Mouse (Mus musculus): ENCODE data around the gene Igf2bp3. TPM values are rescaled to one million over a fixed set of nuclear protein-coding genes. Genes with fewer than 3 reads are reported as not detected.

Igf2bp3 gene
- polyA plus RNA-seq, 1 experiment from 2014 or later, result 30.6 TPM

- Histone ChIP-seq H3K4me1 (ENCODE audit: control insufficient read depth, insufficient read depth, low read length) (peaks cover 5% of the 10 kb centered on the region; the same call in 1 of the 2 replicates), H3K27me3 (replicated peaks; ENCODE audit: control insufficient read depth, insufficient read depth, low read length) (no peaks in the 10 kb centered on the region), H3K9ac (ENCODE audit: low read length) (no peak overlapping the region), H3K36me3 (ENCODE audit: control insufficient read depth, insufficient read depth, low read length) (no peaks in the 10 kb centered on the region), H3K27ac (ENCODE audit: low read depth, low read length) (no peak overlapping the region), H3K4me3 (ENCODE audit: low read depth, low read length) (no peak overlapping the region), H3K9me3 (replicated peaks; ENCODE audit: control insufficient read depth, low read length) (no peaks in the 10 kb centered on the region), H3K4me2 (ENCODE audit: low read length) (no peak overlapping the region)
- 71% methylated on average over 2 of the region's 2 CpGs for WGBS
- ATAC-seq (no peak), DNase-seq (ENCODE audit: low spot score) (no peak)
Observed at GRCm38 (mm10) chr6:49159971-49160370, 54.8 kb downstream of the Igf2bp3 start.

- Histone ChIP-seq H3K4me1 (ENCODE audit: control insufficient read depth, insufficient read depth, low read length) (peaks cover 5% of the 10 kb centered on the region; the same call in 1 of the 2 replicates), H3K9me3 (replicated peaks; ENCODE audit: control insufficient read depth, low read length) (no peaks in the 10 kb centered on the region), H3K36me3 (ENCODE audit: control insufficient read depth, insufficient read depth, low read length) (no peaks in the 10 kb centered on the region), H3K4me3 (ENCODE audit: low read depth, low read length) (no peak overlapping the region), H3K9ac (ENCODE audit: low read length) (no peak overlapping the region), H3K27me3 (replicated peaks; ENCODE audit: control insufficient read depth, insufficient read depth, low read length) (no peaks in the 10 kb centered on the region), H3K27ac (ENCODE audit: low read depth, low read length) (no peak overlapping the region), H3K4me2 (ENCODE audit: low read length) (no peak overlapping the region)
- WGBS, result 79% methylated on average over 3 of the region's 3 CpGs
- ATAC-seq (no peak), DNase-seq (ENCODE audit: low spot score) (peak; percentile 41)
Observed at GRCm38 (mm10) chr6:49156826-49157175, 58.0 kb downstream of the Igf2bp3 start.

DNA sequence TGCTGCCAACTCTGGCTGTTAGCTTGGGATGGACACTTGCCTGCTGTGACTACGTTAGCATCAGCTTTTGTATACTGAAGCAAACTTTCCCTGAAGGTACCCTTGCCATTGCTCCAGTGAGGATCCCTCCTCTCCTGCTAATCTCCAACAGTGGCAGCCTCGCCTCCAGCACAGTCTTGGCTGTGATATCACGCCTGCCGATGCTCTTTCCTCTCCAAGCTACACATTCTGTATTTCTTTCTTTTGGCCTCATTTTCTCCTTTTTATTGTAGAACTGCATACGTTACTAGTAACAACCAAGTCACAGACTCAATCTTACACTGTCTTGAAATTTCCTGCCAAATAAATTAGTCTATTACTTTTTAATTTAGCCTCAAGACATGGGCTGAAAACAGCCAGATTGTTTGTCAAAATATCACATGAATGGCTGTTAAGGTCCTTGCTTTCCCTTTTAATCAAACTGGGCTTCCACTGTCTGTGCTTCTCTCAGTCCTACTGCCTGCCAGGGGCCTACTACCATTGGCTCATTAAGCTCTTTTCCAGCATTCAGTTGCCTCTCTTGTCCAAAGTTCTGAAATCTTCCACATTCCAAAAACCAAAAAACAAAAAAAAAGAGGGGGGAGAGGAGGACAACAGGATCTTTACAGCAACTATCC, 58.5 kb downstream of the Igf2bp3 start:
- peaks cover 8% of the 10 kb centered on the region; the same call in 1 of the 2 replicates for H3K4me1 ChIP-seq (ENCODE audit: control insufficient read depth, insufficient read depth, low read length)
- H3K27me3 ChIP-seq (replicated peaks; ENCODE audit: control insufficient read depth, insufficient read depth, low read length), result no peaks in the 10 kb centered on the region
- H3K4me2 ChIP-seq (ENCODE audit: low read length), result no peak overlapping the region
- 66% methylated on average over 5 of the region's 5 CpGs for WGBS
- no peaks in the 10 kb centered on the region for H3K9me3 ChIP-seq (replicated peaks; ENCODE audit: control insufficient read depth, low read length)
- H3K36me3 ChIP-seq (ENCODE audit: control insufficient read depth, insufficient read depth, low read length), result no peaks in the 10 kb centered on the region
- no peak overlapping the region for H3K4me3 ChIP-seq (ENCODE audit: low read depth, low read length)
- DNase-seq (ENCODE audit: low spot score) (peak; percentile 14), ATAC-seq (no peak)
- H3K9ac ChIP-seq (ENCODE audit: low read length), result no peak overlapping the region
- no peak overlapping the region for H3K27ac ChIP-seq (ENCODE audit: low read depth, low read length)

DNA sequence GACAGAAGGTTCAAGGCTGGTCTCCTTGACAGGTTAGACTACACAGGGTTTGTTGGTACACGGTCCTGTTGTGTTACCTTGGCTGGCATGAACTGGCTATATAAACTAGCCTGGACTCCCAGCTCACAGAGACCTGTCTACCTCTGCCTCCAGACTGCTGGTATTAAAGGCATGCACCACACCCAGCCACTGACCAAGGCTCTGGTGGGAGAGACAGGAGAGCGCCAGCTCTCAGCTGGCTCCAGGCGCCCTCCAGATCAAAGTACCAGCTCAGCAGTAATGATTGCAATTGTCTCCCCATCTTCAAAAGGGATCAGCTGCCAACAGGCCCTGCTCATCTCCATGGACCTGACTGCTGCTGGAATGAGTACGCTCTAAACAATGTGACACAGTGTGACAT, 63.3 kb downstream of the Igf2bp3 start:
- no peaks in the 10 kb centered on the region for H3K36me3 ChIP-seq (ENCODE audit: control insufficient read depth, insufficient read depth, low read length)
- no peaks in the 10 kb centered on the region for H3K9me3 ChIP-seq (replicated peaks; ENCODE audit: control insufficient read depth, low read length)
- peaks cover 8% of the 10 kb centered on the region; the same call in 1 of the 2 replicates for H3K4me1 ChIP-seq (ENCODE audit: control insufficient read depth, insufficient read depth, low read length)
- no peak overlapping the region for H3K4me2 ChIP-seq (ENCODE audit: low read length)
- H3K9ac ChIP-seq (ENCODE audit: low read length), result no peak overlapping the region
- H3K4me3 ChIP-seq (ENCODE audit: low read depth, low read length), result no peak overlapping the region
- no peak for ATAC-seq
- H3K27ac ChIP-seq (ENCODE audit: low read depth, low read length), result no peak overlapping the region
- 76% methylated on average over 4 of the region's 4 CpGs for WGBS
- no peaks in the 10 kb centered on the region for H3K27me3 ChIP-seq (replicated peaks; ENCODE audit: control insufficient read depth, insufficient read depth, low read length)
- DNase-seq (ENCODE audit: low spot score), result no peak

- WGBS, result 73% methylated on average over 9 of the region's 9 CpGs
- H3K4me3 ChIP-seq (ENCODE audit: low read depth, low read length), result no peak overlapping the region
- ATAC-seq (no peak), DNase-seq (ENCODE audit: low spot score) (no peak)
- no peaks in the 10 kb centered on the region for H3K27me3 ChIP-seq (replicated peaks; ENCODE audit: control insufficient read depth, insufficient read depth, low read length)
- H3K9me3 ChIP-seq (replicated peaks; ENCODE audit: control insufficient read depth, low read length), result no peaks in the 10 kb centered on the region
- H3K9ac ChIP-seq (ENCODE audit: low read length), result no peak overlapping the region
- peaks cover 4% of the 10 kb centered on the region; the same call in 1 of the 2 replicates for H3K4me1 ChIP-seq (ENCODE audit: control insufficient read depth, insufficient read depth, low read length)
- H3K4me2 ChIP-seq (ENCODE audit: low read length), result no peak overlapping the region
- H3K36me3 ChIP-seq (ENCODE audit: control insufficient read depth, insufficient read depth, low read length), result no peaks in the 10 kb centered on the region
- no peak overlapping the region for H3K27ac ChIP-seq (ENCODE audit: low read depth, low read length)
Observed at GRCm38 (mm10) chr6:49150349-49151229, 64.2 kb downstream of the Igf2bp3 start.

- H3K27me3 ChIP-seq (replicated peaks; ENCODE audit: control insufficient read depth, insufficient read depth, low read length), result no peaks in the 10 kb centered on the region
- DNase-seq (ENCODE audit: low spot score) (no peak), ATAC-seq (no peak)
- 79% methylated on average over 5 of the region's 5 CpGs for WGBS
- H3K36me3 ChIP-seq (ENCODE audit: control insufficient read depth, insufficient read depth, low read length), result no peaks in the 10 kb centered on the region
- H3K27ac ChIP-seq (ENCODE audit: low read depth, low read length), result no peak overlapping the region
- no peak overlapping the region for H3K4me2 ChIP-seq (ENCODE audit: low read length)
- no peak overlapping the region for H3K9ac ChIP-seq (ENCODE audit: low read length)
- no peak overlapping the region for H3K4me3 ChIP-seq (ENCODE audit: low read depth, low read length)
- peaks cover 4% of the 10 kb centered on the region; the same call in 1 of the 2 replicates for H3K4me1 ChIP-seq (ENCODE audit: control insufficient read depth, insufficient read depth, low read length)
- H3K9me3 ChIP-seq (replicated peaks; ENCODE audit: control insufficient read depth, low read length), result no peaks in the 10 kb centered on the region
Observed at GRCm38 (mm10) chr6:49149202-49149930, 65.4 kb downstream of the Igf2bp3 start.

DNA sequence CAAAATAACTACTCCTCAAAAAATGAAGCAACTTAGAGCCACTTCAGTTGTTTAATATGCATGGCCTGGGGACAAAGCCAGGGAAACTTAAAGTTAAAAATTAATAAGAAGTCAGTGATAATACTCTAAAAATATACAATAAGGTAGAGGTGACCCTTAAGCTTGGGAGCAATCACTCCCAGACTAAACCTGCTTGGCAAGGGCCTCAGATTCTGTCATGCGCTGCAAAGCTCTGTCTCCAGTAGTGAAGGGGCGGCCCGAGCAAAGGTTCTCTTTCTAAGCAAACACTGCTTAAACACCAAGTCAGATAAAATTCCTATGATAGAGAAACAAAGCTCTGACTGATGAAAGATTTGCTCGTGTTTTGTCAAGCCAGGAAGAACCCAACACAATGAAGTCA, 66.0 kb downstream of the Igf2bp3 start:
- Histone ChIP-seq H3K4me1 (ENCODE audit: control insufficient read depth, insufficient read depth, low read length) (peaks cover 4% of the 10 kb centered on the region; the same call in 1 of the 2 replicates), H3K36me3 (ENCODE audit: control insufficient read depth, insufficient read depth, low read length) (no peaks in the 10 kb centered on the region), H3K9me3 (replicated peaks; ENCODE audit: control insufficient read depth, low read length) (no peaks in the 10 kb centered on the region), H3K9ac (ENCODE audit: low read length) (no peak overlapping the region), H3K4me3 (ENCODE audit: low read depth, low read length) (no peak overlapping the region), H3K4me2 (ENCODE audit: low read length) (no peak overlapping the region), H3K27ac (ENCODE audit: low read depth, low read length) (no peak overlapping the region), H3K27me3 (replicated peaks; ENCODE audit: control insufficient read depth, insufficient read depth, low read length) (no peaks in the 10 kb centered on the region)
- ATAC-seq, result no peak
- no peak for DNase-seq (ENCODE audit: low spot score)
- WGBS, result 85% methylated on average over 4 of the region's 4 CpGs

- WGBS, result 86% methylated on average over 7 of the region's 7 CpGs
- Histone ChIP-seq H3K4me3 (ENCODE audit: low read depth, low read length) (no peak overlapping the region), H3K4me1 (ENCODE audit: control insufficient read depth, insufficient read depth, low read length) (peaks cover 4% of the 10 kb centered on the region; the same call in 1 of the 2 replicates), H3K36me3 (ENCODE audit: control insufficient read depth, insufficient read depth, low read length) (no peaks in the 10 kb centered on the region), H3K9me3 (replicated peaks; ENCODE audit: control insufficient read depth, low read length) (no peaks in the 10 kb centered on the region), H3K4me2 (ENCODE audit: low read length) (no peak overlapping the region), H3K27ac (ENCODE audit: low read depth, low read length) (no peak overlapping the region), H3K27me3 (replicated peaks; ENCODE audit: control insufficient read depth, insufficient read depth, low read length) (no peaks in the 10 kb centered on the region), H3K9ac (ENCODE audit: low read length) (no peak overlapping the region)
- ATAC-seq (no peak), DNase-seq (ENCODE audit: low spot score) (no peak)
Observed at GRCm38 (mm10) chr6:49148368-49148767, 66.4 kb downstream of the Igf2bp3 start.
